Mouse (Mus musculus) embryonic fibroblast, embryonic 13.5 days (primary cell): ENCODE data around the gene Samd8. TPM values are rescaled to one million over a fixed set of nuclear protein-coding genes. Genes with fewer than 3 reads are reported as not detected.

Source experiments
- H3K27ac ChIP-seq: 2 replicates; pipeline ENCODE4 v1.5.1; 2012; ENCODE audit warnings: low read length, control low read depth, inconsistent platforms; ENCODE audit not compliant: insufficient read depth
- H3K4me1 ChIP-seq: 2 replicates; pipeline ENCODE4 v1.6.1; 2011; ENCODE audit warnings: low read length; ENCODE audit not compliant: control insufficient read depth, insufficient read depth
- H3K4me3 ChIP-seq: 2 replicates; pipeline ENCODE4 v1.5.1; 2011; ENCODE audit warnings: mild to moderate bottlenecking, control low read depth, low read length; ENCODE audit not compliant: insufficient read depth
- CTCF ChIP-seq: IDR thresholded peaks from 2 replicates; pipeline ENCODE4 v1.5.1; 2011; ENCODE audit warnings: mild to moderate bottlenecking, control low read depth, low read length, moderate library complexity, borderline replicate concordance; ENCODE audit not compliant: insufficient read depth
- POLR2A ChIP-seq: IDR thresholded peaks from 2 replicates; pipeline ENCODE4 v1.6.1; 2011; ENCODE audit warnings: low read depth, mild to moderate bottlenecking, control low read depth, low read length, moderate library complexity
- polyA plus RNA-seq: library from polyadenylated mRNA; stranded (reverse); fragments of >200 nt; gene quantifications from 2 replicates; pipeline ENCODE4 v1.2.4, GENCODE M21; 2011; ENCODE audit warnings: low read depth; ENCODE audit not compliant: missing spikeins, insufficient read length

Samd8 gene
- polyA plus RNA-seq, 1 experiment: 31.5 TPM

- Histone ChIP-seq H3K4me3 (no peak overlapping the region), H3K27ac (no peak overlapping the region), H3K4me1 (no peaks in the 10 kb centered on the region)
- TF ChIP-seq CTCF (no peak), POLR2A (no peak)
These were observed 6.2 kb upstream of the Samd8 start for GRCm38 (mm10) chr14:21744169-21744568.

DNA sequence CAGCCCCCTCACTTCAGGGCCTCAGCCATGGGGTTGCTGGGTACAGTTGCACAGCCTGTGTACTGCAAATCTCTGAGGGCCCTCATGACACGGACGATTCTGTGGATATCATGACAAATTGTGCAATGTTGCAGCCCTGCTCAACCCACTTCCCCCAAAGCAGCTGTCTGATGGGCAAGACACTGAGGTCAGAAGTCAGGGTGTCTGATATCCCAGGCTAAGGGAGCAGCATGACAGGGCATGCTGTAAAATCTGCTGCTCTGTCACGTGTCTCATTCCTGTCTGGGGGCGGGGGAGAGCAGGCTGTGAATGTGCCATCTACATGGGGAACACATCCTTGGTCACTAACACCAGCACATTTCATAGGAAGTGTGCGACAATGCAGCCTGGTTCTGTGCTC lies 5.2 kb upstream of the Samd8 start:
- Histone ChIP-seq H3K4me3 (no peak overlapping the region), H3K27ac (no peak overlapping the region), H3K4me1 (no peaks in the 10 kb centered on the region)
- TF ChIP-seq POLR2A: no peak
- no peak for TF ChIP-seq CTCF

DNA sequence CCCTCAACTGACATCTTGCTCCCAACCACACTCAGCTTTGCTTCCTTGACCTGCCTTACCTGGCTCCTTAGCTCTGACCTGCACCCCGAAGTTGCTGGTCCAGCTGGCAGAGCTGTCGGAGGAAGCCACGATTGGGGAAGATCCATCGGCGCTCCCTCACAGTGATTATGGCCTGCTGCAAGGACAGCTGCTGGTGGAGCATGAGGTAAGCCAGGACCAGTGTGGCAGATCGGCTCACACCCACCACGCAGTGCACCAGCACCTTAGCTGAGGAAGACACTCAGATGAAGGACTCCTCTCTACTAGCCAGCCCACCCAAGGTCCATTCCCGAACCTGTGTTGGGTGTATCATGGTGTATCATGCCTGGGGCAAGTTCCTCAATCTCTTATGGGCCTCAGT lies 4.1 kb upstream of the Samd8 start:
- TF ChIP-seq POLR2A: no peak
- no peak for TF ChIP-seq CTCF
- H3K4me1 ChIP-seq: no peaks in the 10 kb centered on the region
- no peak overlapping the region for H3K27ac ChIP-seq
- H3K4me3 ChIP-seq: no peak overlapping the region

DNA sequence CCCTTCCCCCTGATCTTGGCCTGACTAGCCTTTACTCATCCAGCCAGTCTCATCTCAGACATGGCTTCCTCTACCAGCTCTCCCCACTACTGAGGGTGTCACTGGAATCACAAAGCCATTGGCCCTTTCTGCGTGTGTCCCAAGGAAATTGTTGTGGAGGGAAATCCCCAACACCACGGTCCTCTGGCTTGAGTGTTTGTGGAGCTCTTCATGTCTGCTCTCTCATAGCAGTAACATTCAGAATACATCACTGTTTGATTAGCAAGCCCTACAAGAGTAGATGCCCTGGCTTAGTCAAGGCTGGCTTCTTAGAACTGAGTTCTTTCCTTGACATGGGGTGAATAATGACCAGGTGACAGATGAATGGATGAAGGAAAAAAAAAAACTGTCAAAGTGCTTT lies 3.5 kb upstream of the Samd8 start:
- Histone ChIP-seq H3K4me3 (no peak overlapping the region), H3K4me1 (no peaks in the 10 kb centered on the region), H3K27ac (no peak overlapping the region)
- TF ChIP-seq POLR2A (no peak), CTCF (no peak)

- H3K4me3 ChIP-seq: no peak overlapping the region
- H3K4me1 ChIP-seq: no peaks in the 10 kb centered on the region
- H3K27ac ChIP-seq: no peak overlapping the region
- no peak for TF ChIP-seq POLR2A
- no peak for TF ChIP-seq CTCF
These were observed 2.7 kb upstream of the Samd8 start for GRCm38 (mm10) chr14:21747436-21748141.

DNA sequence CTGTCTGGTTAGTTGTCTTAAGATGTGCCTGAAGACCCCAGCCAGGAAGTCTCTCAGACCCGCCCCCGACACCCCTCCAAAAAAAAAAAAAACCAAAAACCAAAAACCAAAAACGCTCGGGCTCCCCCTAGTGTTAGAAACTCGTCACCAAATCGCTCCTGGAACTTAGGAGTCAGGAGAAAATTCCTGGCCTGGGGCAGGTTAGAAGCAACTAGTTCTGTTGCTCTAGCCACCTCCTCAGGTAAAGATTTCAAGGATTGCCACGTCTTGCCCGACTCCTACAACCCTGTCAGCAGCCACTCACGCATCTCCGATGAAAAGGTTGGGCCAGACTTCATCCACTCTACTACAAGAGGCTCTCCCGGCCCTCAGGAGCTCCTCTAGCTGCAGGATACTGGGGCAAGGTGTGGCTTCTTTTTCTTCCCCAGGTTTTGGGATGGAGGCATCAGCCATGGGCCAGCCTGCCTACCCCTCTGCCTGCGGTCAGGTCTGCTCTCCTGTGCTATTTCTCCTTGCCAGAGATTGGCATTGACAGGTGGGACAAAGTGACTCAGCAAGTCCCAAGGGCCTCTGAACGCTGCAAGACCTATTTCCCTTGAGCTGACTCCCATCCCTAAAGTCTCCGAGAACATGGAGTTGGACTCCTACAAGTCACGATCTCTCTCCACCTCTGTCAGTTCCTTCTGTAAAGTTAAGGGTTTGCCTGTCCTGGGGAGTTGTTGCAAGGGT lies 2.0 kb upstream of the Samd8 start:
- Histone ChIP-seq H3K4me3 (no peak overlapping the region), H3K4me1 (no peaks in the 10 kb centered on the region), H3K27ac (no peak overlapping the region)
- TF ChIP-seq CTCF (no peak), POLR2A (no peak)

DNA sequence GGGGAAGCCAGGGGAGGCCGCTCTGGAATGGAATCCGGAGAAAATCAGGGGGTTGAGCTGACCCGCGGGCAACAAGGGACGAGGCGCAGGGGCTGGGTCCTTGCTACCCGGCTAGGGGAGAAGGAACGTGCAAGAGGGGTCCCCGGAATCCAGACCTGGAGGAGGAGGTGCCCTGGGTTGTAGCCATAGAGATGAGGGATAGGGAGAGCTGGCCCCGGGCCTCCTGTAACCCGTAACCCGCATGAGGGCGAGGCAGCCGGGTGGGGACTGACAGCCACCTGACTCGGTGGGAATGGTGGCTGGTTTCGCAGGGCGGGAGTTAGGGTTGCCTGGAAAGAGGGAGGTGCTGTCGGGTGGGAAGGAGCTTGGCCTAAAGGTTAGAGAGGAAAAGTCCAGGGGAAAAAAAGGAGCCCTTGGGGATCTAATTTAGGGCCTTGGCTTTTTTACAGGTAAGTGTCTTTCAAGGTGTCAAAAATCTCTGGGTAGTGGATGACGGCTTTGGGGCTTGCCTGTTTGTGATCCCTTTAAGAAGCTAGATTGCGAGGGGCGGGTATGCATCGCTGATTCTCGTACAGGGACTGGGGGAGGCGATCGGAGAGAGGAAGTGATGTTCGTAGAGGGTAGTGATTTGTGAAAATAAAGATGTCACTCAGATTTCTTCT lies 681 bp downstream of the Samd8 start, which contains the start of gene Dusp13:
Gene Dusp13, minus strand, starts transcription at position 301 of the 662 bp plus-strand sequence.
- Histone ChIP-seq H3K4me1 (no peaks in the 10 kb centered on the region), H3K27ac (peak within 1 kb of the TSS; percentile 34), H3K4me3 (peak within 1 kb of the TSS; percentile 77)
- TF ChIP-seq POLR2A (no peak), CTCF (no peak)

GRCm38 (mm10) chr14:21752411-21752810 lies 2.1 kb downstream of the Samd8 start:
- H3K4me3 ChIP-seq: no peak overlapping the region

GRCm38 (mm10) chr14:21753367-21753766 lies 3.0 kb downstream of the Samd8 start:
- Histone ChIP-seq H3K4me1 (no peaks in the 10 kb centered on the region), H3K4me3 (no peak overlapping the region), H3K27ac (no peak overlapping the region)
- no peak for TF ChIP-seq CTCF
- no peak for TF ChIP-seq POLR2A

More at GRCm38 (mm10) chr14:21752411-21752810, 2.1 kb downstream of the Samd8 start:
- TF ChIP-seq POLR2A (no peak), CTCF (no peak)
- Histone ChIP-seq H3K4me1 (no peaks in the 10 kb centered on the region), H3K27ac (no peak overlapping the region)
